8 mouse cellular contexts compared by ENCODE assay signal in the genomic region with DNA sequence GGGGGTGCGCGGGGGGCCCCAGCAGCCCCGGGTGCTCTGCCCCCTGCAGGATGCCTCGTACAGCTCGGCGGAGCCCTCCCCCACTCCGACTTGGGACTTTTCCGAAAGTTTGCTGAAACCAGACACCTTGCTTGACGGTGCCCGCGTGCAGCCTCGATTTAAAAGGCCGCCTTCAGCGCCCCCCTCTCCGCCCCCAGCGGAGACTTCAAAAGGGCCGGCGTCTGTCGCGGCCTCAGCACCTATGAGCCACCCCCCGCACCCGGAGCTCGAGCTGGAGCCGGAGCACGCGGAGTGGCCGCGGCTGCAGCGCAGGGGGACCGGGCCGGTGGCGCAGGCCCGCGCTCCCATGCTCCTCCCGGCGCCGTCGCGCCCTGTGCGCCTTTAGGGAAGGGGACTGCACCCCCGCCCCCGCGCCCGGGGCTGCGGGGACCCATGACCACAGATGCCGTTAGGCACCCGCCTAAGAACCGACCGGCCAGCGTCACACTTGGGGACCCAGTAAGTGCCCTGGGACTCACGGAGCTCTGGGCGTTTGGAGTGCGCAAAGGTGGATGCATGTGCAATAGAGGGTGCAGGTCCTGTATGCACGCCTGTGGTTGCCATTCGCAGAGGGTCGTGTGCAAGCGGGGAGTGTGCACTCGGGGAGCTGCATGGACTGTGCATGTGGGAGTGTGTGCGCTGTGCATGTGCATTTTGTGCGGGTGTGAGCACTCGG. TPM values are rescaled to one million over a fixed set of nuclear protein-coding genes. Genes with fewer than 3 reads are reported as not detected.
DNase-seq lines count a peak whose midpoint lies in the region; ATAC-seq and TF ChIP-seq lines count a peak whose summit lies in the region.

A gene (plus strand): TSS at position 98 of the 715 bp plus-strand sequence.

- H3K9ac ChIP-seq in kidney, embryonic 15.5 days: peak within 1 kb of the TSS; percentile 76
- H3K9ac ChIP-seq in heart, postnatal 0 days (replicated peaks; ENCODE audit: low read depth, low read length): peak within 1 kb of the TSS; percentile 77; the same call in 1 of the 2 replicates
- no peak within 1 kb of the TSS for H3K9ac ChIP-seq in liver, embryonic 15.5 days
- peak within 1 kb of the TSS; percentile 93 for H3K9ac ChIP-seq in stomach, embryonic 16.5 days (ENCODE audit: low read length)

- no peak for DNase-seq in kidney, postnatal 14 days
- DNase-seq in adrenal gland, postnatal 25 days: no peak
- no peak for DNase-seq in heart, postnatal 0 days (ENCODE audit: low spot score)
- no peak for DNase-seq in urinary bladder, postnatal 10 days (ENCODE audit: low spot score)
- no peak for DNase-seq in MN1 (ENCODE audit: low spot score)

- H3K4me3 ChIP-seq in kidney, embryonic 15.5 days (replicated peaks): peak within 1 kb of the TSS; percentile 83
- H3K4me3 ChIP-seq in heart, postnatal 0 days (ENCODE audit: low read depth, low read length): peak within 1 kb of the TSS; percentile 83
- H3K4me3 ChIP-seq in liver, embryonic 15.5 days (replicated peaks): peak within 1 kb of the TSS; percentile 57
- peak within 1 kb of the TSS; percentile 78 for H3K4me3 ChIP-seq in stomach, embryonic 16.5 days (replicated peaks; ENCODE audit: low read length)

- H3K27me3 ChIP-seq in kidney, embryonic 15.5 days: peaks cover 34% of the 10 kb centered on the region
- H3K27me3 ChIP-seq in heart, postnatal 0 days (ENCODE audit: control insufficient read depth, insufficient read depth, low read length): peaks cover 37% of the 10 kb centered on the region
- peaks cover 57% of the 10 kb centered on the region for H3K27me3 ChIP-seq in liver, embryonic 15.5 days
- 0 out of 2 replicates have a peak, but pooled peaks cover 5% of the 10 kb centered on the region for H3K27me3 ChIP-seq in stomach, embryonic 16.5 days (ENCODE audit: control insufficient read depth, insufficient read depth, low read length)

- H3K9me3 ChIP-seq in kidney, embryonic 15.5 days (replicated peaks): no peaks in the 10 kb centered on the region
- H3K9me3 ChIP-seq in heart, postnatal 0 days (replicated peaks; ENCODE audit: control insufficient read depth, low read length): no peaks in the 10 kb centered on the region
- no peaks in the 10 kb centered on the region for H3K9me3 ChIP-seq in liver, embryonic 15.5 days (replicated peaks)
- no peaks in the 10 kb centered on the region for H3K9me3 ChIP-seq in stomach, embryonic 16.5 days (replicated peaks; ENCODE audit: control insufficient read depth, low read length)

- peaks cover 35% of the 10 kb centered on the region for H3K4me1 ChIP-seq in kidney, embryonic 15.5 days
- peaks cover 13% of the 10 kb centered on the region; the same call in 1 of the 2 replicates for H3K4me1 ChIP-seq in heart, postnatal 0 days (ENCODE audit: control insufficient read depth, insufficient read depth)
- no peaks in the 10 kb centered on the region; the same call in none of the 2 replicates for H3K4me1 ChIP-seq in liver, embryonic 15.5 days (replicated peaks)
- peaks cover 27% of the 10 kb centered on the region for H3K4me1 ChIP-seq in stomach, embryonic 16.5 days (ENCODE audit: control insufficient read depth, insufficient read depth, low read length)

- no peaks in the 10 kb centered on the region for H3K36me3 ChIP-seq in kidney, embryonic 15.5 days
- H3K36me3 ChIP-seq in heart, postnatal 0 days (replicated peaks; ENCODE audit: control insufficient read depth, insufficient read depth, low read length): no peaks in the 10 kb centered on the region
- H3K36me3 ChIP-seq in liver, embryonic 15.5 days (replicated peaks): no peaks in the 10 kb centered on the region
- no peaks in the 10 kb centered on the region for H3K36me3 ChIP-seq in stomach, embryonic 16.5 days (ENCODE audit: control insufficient read depth, insufficient read depth, low read length)

- H3K27ac ChIP-seq in kidney, embryonic 15.5 days: no peak within 1 kb of the TSS
- no peak within 1 kb of the TSS for H3K27ac ChIP-seq in heart, postnatal 0 days (ENCODE audit: low read depth)
- H3K27ac ChIP-seq in liver, embryonic 15.5 days (replicated peaks): no peak within 1 kb of the TSS
- H3K27ac ChIP-seq in stomach, embryonic 16.5 days (ENCODE audit: low read length): peak within 1 kb of the TSS; percentile 8; the same call in 1 of the 2 replicates

- peak within 1 kb of the TSS; percentile 100 for H3K4me2 ChIP-seq in kidney, embryonic 15.5 days
- peak within 1 kb of the TSS; percentile 100 for H3K4me2 ChIP-seq in heart, postnatal 0 days (ENCODE audit: low read depth, low read length)
- peak within 1 kb of the TSS; percentile 67 for H3K4me2 ChIP-seq in liver, embryonic 15.5 days
- peak within 1 kb of the TSS; percentile 93 for H3K4me2 ChIP-seq in stomach, embryonic 16.5 days (ENCODE audit: low read depth, low read length)

- under 1% methylated on average over 60 of the region's 61 CpGs for WGBS in kidney, embryonic 15.5 days
- WGBS in heart, postnatal 0 days: under 1% methylated on average over 59 of the region's 61 CpGs
- 1% methylated on average over 61 of the region's 61 CpGs for WGBS in liver, embryonic 15.5 days (ENCODE audit: insufficient replicate concordance)
- WGBS in stomach, embryonic 16.5 days: under 1% methylated on average over 61 of the region's 61 CpGs

- TF ChIP-seq CTCF in heart, postnatal 0 days (IDR thresholded peaks at IDR 0.05; ENCODE audit: low read depth): no peak

- no peak for TF ChIP-seq EP300 in heart, postnatal 0 days (IDR thresholded peaks at IDR 0.05; ENCODE audit: low read depth)

- ATAC-seq in kidney, embryonic 15.5 days (replicated peaks; ENCODE audit: low FRiP score): peak; percentile 40
- ATAC-seq in heart, postnatal 0 days (ENCODE audit: insufficient read depth, low read depth): no peak
- no peak for ATAC-seq in liver, embryonic 15.5 days (ENCODE audit: insufficient read depth)
- peak; percentile 56 for ATAC-seq in stomach, embryonic 16.5 days (ENCODE audit: insufficient read depth, low FRiP score)

RNA-seq across cellular contexts. Expression of the gene that starts here (rescaled TPM):
- polyA plus RNA-seq in kidney, embryonic 15.5 days (2015; fragmentation: Nextera tagmentation; extraction: Ambion mirVana): 7.3 and 9.4 TPM in 2 replicates
- total RNA-seq in adrenal gland, postnatal 25 days (2021): 9.3 and 11.7 TPM in 2 replicates
- total RNA-seq in heart, postnatal 0 days (2014; rRNA removed; ENCODE audit: low replicate concordance): 5.9 and 8.2 TPM in 2 replicates
- polyA plus RNA-seq in heart, postnatal 0 days (2015; fragmentation: Nextera tagmentation; extraction: Ambion mirVana): 0.92 and 1.2 TPM in 2 replicates
- 1.8 and 2.1 TPM in 2 replicates for polyA plus RNA-seq in liver, embryonic 15.5 days (2015; fragmentation: Nextera tagmentation; extraction: Ambion mirVana)
- polyA plus RNA-seq in stomach, embryonic 16.5 days (2015; fragmentation: Nextera tagmentation; extraction: Ambion mirVana): 13.3 and 15.0 TPM in 2 replicates

Comparison
In these comparisons a context has a peak if more than half of its experiments do, and no peak if none do; other contexts are left out.
1. ATAC-seq: peak in kidney, embryonic 15.5 days (single experiment) and stomach, embryonic 16.5 days (single experiment); none in heart, postnatal 0 days (single experiment) and liver, embryonic 15.5 days (single experiment).
2. Peak in every context shown above with its lines, with median percentiles within 50 percentile points of each other: H3K4me2 ChIP-seq and H3K4me3 ChIP-seq.